Mouse (Mus musculus): ENCODE results near the gene Tmem14c. TPM values are rescaled to one million over a fixed set of nuclear protein-coding genes. Genes with fewer than 3 reads are reported as not detected.

The Tmem14c gene
- polyA plus RNA-seq (2017; shearing (Covaris generic)), result 224 TPM

DNA sequence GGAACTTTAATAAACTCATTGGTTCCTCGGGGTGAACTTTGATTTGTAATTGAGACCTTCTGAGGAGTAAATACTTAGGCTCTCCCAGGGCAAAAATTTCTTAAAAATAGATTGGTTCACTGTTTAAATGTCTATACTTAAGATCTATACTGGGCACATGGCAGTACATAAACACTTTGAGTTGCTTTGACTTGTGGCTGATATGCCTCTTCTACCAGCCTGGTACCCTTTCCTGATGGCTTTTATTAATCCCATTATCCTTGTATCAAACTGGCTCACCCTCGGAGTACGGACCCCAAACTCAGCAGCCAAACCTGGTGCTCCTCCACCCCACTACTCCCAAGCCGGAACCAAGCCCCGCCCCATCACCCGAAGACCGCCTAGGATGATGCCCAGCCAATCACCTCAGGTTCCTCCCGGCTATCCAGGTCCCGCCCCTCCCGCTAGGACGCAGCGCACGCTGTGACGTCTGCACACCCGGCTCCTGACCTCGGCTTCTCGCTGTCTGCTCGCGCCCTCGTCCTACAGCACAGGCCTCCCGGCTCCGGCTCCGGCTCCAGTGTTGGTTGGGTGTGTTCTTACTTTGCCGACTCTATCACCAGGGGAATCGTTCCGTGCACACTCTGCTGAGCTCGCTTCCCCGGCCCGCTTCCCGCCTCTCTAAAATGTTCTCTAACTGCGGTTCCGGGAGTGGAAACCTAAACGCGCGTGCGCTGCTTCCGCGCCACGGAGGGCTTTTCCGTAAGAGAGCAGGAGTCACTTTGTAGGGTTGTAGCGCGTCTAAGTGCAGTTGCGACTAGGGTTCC is at the start of gene Tmem14c:
Gene Tmem14c (plus strand): TSS at position 464 of the 806 bp plus-strand sequence.

DNA sequence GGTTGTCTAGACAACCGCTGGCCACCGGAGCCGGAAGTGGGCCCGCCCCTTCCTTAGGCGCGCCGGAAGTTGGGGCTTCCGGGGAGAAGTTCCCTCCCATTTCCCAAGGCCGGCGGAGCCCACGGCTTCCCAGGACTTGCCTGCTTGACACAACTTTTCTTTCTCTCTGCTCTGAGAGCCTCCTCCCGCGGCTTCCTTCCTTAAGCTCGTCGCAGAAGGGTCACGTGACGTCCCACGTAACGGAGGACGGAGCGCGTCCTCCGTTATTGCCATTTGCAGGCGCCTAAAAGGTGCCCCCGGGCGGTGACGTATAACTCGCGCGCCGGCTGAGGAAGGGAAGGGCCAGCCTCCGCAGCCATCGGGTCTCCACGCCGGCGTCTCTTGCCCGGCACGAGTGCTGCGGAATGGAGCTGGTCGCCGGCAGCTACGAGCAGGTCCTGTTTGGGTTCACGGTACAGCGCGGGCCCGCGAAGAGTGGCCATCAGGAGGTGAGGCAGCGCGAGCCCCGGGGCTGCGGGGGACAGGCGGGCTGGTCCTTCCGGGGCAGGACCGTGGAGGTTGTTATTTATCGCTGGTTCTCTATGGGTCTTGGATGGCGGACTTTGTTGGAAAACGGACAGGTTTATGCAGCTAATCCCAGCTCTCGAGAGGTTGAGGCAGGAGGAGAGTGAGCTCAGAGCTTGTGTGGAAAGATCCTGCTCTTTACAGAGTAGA is 15.0 kb upstream of the Tmem14c start, which contains the start of gene Pak1ip1:
Gene Pak1ip1 (plus strand): TSS at position 98 of the 714 bp plus-strand sequence.

Other genes with a start within 250 kb of the Tmem14c start
- 0.28 TPM for gene Gcnt2, start 156.5 kb upstream of the Tmem14c start, polyA plus RNA-seq (2017; shearing (Covaris generic))
- 102 TPM for gene Pak1ip1, start 15.3 kb upstream of the Tmem14c start, polyA plus RNA-seq (2017; shearing (Covaris generic))
- not detected for gene Mak, start 63.4 kb downstream of the Tmem14c start, polyA plus RNA-seq (2017; shearing (Covaris generic))
- gene Gcm2, start 94.7 kb downstream of the Tmem14c start, polyA plus RNA-seq (2017; shearing (Covaris generic)), result not detected
- gene Sycp2l, start 98.0 kb downstream of the Tmem14c start, polyA plus RNA-seq (2017; shearing (Covaris generic)), result 0.23 TPM
- gene Elovl2, start 204.1 kb downstream of the Tmem14c start, polyA plus RNA-seq (2017; shearing (Covaris generic)), result not detected
- gene Smim13, start 233.6 kb downstream of the Tmem14c start, polyA plus RNA-seq (2017; shearing (Covaris generic)), result 2.1 TPM